Mouse (Mus musculus): ENCODE results near the gene Lsamp.
A peak's percentile ranks its signal among the peaks of the same experiment; 100 is the strongest.

The Lsamp gene

DNA sequence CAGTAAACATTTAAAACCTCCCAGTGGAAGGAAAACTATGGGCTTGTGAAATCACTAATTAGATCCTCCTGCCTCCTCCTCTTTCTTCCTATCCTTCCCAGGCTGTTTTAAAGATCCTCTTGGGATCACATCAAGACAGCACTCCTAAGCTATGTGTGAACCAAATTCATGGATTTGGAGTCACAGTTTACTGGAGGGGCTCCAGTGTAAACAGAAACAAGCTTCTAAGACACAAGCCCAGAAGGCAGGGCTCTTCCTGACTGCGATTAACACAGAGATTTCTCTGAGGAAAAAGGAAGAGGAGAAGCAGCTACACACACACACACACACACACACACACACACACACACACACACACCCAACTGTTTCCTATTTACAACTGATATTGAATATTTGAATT, 961.7 kb downstream of the Lsamp start:
- DNase-seq (ENCODE audit: low read depth, low spot score) = no peak

DNA sequence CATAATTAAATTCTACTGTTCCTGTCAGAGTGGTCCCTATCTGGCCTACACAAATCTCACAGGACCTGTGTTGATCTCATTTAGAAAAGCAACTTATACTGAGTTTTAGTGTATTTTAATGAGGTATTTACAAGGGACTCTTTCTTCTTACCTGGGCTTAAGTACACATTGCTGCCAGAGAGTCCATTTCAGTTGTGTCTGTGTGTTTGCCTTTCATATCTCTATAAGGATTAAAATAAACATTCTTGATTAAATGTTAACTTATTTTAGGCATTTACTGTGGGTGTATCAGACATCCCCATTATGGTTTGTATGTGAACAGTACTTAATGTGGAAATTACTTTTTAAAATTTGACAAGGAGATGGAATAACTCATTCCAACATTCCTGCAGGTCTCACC, 963.9 kb downstream of the Lsamp start:
- DNase-seq (ENCODE audit: low read depth, low spot score) = no peak

DNA sequence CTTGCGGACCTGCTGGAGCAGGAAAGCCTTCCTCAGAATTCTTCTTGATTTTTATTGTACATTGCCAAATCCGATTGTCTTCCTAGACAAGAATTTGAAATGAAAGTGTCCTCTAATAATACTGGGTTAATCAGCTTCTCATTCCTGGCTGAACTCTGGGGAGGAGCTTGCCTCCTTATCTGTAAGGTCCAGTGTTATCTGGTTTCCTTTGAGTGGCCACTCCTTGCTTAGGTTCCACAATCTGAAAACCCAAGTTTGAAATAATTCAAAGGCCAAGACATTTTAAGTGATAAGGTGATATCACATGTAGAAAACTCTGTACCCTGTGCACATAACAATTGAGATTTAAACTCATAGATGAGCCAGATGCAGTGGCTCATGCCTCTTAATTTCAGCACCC, 975.0 kb downstream of the Lsamp start:
- no peak for DNase-seq (ENCODE audit: low read depth, low spot score)

DNA sequence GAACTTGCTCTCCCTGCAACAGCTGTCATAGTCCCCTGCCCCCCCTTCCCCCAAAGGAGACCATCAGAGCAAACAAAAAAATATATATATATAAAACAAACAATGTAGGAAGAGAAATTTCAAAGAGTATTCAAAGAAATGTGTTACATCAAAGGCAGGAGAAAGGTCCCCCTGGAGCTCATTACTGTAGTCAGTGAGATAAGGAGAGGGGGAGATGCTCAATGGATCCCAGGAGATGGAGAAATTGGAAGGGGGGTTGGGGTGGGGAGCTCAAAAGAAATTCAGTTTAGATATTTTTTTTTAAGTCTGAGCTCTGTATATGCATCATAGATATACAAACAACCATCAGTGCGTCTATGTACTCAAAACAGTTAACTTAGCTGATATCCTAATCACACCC, 976.4 kb downstream of the Lsamp start:
- DNase-seq (ENCODE audit: low read depth, low spot score) = no peak

DNA sequence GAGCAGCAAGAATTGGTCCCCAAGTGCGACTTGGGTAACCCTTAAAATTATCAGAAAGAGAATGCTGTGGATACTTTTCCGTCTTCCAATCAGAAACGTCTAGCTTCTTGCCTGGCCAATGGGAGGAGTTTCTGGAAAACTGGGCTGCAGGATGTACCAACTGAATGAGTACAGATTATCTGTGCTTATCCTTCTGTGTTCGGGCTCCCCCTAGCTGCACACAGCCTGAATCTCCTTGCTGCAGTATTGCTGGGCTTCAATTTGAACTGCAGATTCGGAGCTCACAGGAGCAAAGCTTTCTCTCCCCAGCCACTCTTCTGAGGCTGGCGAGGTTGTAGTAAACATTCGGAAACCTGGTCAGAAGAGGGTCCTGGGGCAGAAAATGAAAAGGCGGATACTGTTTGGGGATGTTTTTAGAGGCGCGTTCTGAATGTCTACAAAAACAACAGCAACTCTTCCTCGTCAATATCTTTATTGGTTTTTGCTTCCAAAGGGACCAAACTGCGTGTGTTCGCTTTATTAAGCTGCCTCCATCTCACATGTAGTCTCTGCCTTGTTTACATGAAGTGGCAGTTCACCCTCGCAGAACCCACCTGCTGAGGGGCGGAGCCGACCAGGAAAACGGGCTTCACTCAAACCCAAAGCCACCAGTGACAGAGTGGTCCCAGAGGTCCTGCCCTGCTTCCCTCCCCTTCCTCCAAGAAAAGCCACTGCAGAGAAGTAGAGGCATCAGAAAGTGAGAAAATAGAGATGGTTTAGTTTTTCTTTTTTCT, 984.1 kb downstream of the Lsamp start:
- DNase-seq (ENCODE audit: low read depth, low spot score) = peak; percentile 88

DNA sequence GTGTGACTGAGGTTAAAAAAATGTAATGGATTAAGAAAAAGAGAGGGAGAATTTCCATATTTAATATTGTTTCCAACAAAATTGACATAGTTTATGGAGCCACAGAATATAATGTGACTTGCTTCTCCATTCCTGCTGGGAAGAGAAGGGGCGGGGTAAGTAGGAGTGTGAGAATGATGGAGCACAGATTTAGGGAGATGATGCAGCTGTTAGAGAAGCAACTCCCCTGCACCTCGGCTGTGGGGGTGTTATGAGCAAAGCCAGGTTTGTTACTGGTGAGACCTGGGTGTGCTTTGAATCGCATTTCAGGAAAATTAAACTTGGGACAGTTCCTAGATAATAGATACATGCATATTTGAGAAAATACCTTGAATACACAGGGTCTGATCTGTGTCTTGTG, 987.2 kb downstream of the Lsamp start:
- no peak for DNase-seq (ENCODE audit: low read depth, low spot score)

DNA sequence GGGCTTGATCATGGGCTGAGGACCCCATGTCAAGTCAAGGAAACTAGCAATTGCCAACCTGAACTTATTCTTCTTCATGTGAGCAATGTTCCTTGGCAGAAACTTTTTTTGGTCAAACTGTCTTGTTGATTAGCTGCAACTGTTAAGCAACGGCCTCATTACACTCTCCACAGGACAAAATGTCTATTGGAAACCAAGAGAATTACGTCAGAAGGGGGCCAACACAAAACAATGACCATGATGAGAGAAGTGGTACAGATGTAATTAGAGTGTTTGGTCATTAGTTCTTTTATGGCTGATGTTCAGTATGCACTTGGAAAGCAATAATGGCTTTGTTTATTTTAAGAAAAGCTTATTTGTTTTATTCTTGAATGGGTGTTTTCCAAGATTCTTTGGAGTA, 989.9 kb downstream of the Lsamp start:
- DNase-seq (ENCODE audit: low read depth, low spot score) = no peak

DNA sequence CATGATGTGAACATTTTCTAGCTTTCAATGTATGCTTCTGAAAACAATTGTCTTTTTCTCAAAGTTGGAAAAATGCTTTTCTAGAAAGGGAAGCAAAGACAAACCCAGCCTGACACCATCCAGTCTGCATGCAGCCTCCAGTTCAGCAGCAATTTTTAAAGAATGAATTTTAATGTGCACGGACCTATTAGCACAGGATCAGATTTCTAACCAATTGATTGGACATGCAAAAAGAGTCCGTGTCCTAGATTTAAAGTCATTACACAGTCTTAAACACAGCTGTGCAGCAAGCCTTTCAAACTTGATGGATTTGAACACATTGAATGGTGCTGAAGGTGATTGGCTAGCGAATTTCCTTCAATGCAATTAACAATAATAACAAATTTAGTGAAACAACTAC, 998.9 kb downstream of the Lsamp start:
- no peak for DNase-seq (ENCODE audit: low read depth, low spot score)

DNA sequence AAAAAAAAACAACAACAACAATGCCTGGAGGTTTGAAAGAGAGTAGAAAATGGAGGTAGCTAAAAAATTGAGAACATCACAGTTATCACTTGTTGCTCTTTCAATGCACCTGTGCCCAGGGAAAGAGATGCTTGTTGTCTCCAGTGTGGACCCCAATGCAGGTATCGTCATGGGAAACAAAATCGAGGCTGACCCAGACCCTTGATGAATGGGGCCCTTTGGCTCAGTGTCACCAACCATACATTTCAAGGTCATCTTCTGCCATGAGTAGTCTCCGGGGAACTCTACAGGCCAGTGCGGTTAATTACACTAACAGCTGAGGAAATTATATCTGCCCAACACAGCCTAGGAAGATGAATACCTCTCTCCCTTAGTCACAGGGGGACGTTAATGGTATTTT, 1023.4 kb downstream of the Lsamp start:
- no peak for DNase-seq (ENCODE audit: low read depth, low spot score)

DNA sequence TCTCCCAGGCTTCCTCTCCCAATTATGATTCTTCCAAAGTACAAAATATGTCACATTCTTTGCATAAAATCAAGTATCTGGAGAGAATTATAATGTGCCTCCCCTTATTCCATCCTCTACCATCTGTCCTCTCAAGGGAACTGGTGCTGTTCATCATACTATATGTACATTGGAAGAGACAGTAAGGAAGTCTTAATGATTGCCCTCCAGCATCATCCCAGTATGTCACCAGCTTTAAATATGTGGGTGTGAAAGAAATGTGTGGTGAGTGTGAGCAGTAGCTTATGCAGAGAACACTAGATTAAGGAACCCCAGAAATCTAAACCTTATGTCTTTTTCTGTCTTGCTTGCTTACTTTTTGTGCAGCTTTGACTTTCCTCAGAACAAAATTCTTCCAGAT, 1050.6 kb downstream of the Lsamp start:
- DNase-seq (ENCODE audit: low read depth, low spot score) = no peak

DNA sequence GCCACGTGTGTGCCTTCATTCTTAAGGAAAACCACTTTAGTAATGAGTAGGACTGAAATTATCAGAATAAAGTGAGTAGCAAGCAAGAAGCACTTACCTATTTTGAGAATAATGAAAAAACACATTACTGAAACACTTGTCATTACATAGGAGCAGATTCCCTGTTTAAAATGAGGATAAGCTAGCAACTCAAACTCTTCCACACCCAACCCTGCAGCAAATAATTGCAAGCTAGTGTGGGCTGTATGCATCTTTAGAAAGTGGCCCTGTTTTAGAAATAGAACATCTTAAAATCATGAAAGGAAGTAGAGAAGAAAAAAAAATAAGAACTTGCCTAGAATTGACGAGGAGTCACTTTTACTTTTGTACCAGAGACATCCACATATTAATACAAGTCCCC, 1057.5 kb downstream of the Lsamp start:
- DNase-seq (ENCODE audit: low read depth, low spot score) = no peak

DNA sequence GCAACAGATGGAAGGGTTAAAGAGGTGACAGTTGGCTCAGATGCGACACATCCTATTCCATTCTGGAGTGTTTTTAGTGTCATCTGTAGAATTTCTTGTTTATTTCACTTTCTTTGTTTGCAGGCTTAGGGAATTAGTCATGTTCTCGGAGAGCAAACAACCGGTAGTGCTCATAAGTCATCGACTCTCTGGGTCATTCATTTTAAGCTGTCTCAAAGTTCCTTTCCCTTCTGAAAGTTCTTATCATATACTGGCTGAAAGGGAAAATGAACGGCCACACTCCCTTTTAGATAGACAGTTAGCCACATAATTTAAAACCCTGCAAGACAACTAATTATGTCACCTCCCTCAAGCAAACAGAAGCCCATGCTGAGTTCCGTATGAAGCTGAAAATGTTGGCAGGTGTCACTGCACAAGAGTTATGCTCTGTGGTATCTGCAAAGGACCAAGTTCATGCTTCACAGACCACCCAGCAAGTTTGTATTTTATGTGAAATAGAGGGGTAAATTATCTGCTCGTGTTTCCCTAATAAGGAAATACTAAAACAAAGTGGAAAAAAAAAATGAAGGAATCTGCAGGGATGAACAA, 1079.2 kb downstream of the Lsamp start:
- DNase-seq (ENCODE audit: low read depth, low spot score) = no peak

DNA sequence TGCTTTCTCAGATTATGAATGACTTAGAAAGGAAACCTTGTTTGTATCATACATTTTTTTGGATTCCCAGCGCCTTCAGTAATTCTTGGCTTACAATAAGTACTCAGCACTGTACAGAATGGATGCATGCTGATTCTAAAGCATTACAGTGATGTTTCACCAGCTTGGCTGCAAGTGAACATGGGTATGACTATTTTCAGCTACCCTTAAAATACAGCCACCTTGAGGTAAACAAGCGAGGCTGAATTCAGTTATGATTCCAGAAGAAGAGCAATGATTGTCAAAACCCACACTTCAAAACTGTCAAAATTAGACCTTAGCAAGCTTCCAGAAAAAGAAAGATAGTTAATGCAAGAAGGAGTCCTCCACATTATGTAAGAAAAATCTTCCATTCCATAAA, 1089.3 kb downstream of the Lsamp start:
- no peak for DNase-seq (ENCODE audit: low read depth, low spot score)

DNA sequence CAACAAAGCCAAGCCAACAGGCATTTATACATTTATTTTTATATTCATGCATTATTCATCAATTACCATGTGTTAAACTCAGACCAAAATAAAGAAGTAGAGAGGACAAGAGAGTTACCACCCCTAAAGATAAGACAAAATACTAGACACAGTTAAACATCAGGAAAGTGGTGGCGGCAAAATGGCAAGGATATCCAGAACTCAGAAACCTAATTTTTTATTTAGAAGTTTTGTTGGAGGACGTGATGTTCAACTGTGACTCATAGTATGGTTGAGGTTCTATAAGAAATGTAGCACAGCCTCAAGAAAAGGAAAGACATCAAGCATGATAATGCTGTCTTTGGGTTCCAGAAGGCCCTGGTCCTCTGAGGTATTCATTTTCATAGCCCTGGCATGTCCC, 1104.5 kb downstream of the Lsamp start:
- no peak for DNase-seq (ENCODE audit: low read depth, low spot score)

DNA sequence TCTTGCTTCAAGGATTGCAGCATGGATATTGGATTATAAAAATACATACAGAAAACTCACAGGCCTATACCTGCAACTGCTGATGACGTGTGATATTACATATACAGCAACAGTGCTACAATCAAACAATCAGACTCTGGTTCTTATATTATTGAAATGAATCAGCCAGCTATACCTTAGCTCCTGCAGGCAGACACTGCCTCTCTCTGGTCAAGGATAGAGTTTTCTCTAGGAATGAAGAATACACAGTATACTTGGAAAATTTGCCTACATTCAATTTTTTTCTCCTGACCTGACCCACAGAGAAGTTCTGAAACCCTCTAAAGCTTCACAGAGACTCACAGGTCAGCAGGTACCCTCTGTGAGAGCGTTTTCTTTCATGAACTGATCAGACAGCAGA, 1105.9 kb downstream of the Lsamp start:
- no peak for DNase-seq (ENCODE audit: low read depth, low spot score)

DNA sequence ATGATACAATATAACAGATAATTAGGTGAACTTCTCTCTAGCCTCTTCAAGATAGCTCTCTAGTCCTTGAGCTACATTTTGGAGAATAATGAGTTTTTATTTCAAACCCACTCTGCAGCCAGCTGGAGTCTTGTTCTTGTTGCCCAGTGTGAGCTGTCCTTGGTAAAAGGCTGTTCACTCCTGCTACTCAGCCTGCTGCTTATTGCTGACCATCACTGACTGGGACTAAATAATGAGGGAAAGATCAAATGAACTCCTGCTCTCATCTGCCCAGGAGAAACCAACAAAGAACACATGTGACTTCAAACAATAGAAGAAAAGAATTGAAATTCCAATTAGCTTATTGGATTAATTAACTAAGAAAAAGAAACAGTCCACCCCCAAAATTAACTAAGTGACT, 1107.1 kb downstream of the Lsamp start:
- no peak for DNase-seq (ENCODE audit: low read depth, low spot score)

DNA sequence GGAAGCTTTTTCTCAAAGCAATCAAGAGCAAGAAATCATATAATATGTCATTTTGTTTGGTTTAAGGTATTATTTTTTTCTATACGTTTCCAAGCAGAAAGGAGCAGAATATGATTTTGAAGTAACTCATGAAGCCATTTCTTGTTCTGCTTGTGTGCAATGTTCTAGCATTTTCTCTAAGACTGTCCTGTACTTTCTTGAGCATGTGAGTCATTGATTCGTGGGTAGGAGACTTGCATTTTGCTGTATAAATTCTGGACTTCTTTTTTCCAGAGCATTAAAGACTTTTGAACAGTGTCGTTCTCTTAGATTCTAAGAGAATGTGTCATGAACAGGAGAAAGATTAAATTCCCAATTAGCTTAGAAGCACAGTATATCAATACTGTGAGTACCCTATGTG, 1118.6 kb downstream of the Lsamp start:
- DNase-seq (ENCODE audit: low read depth, low spot score) = no peak

DNA sequence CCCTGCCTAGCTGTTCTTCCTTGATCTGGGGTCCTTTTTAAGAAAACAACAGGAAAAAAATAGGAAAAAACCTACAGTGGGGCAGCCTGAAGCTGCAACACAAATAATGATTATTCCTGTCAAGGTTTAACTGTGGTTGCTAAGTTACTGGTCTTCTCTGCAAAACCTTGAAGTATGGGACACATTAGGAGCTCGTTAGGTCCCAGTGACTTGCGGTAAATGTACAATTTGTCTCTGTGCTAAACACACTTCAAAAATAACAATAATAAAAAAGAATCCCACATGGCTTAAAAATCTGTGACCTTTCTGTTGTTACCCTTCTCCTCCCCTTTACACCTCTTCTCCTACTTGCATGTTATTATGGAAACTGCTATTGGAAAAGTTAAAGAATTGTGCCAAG, 1140.2 kb downstream of the Lsamp start:
- DNase-seq (ENCODE audit: low read depth, low spot score) = no peak

DNA sequence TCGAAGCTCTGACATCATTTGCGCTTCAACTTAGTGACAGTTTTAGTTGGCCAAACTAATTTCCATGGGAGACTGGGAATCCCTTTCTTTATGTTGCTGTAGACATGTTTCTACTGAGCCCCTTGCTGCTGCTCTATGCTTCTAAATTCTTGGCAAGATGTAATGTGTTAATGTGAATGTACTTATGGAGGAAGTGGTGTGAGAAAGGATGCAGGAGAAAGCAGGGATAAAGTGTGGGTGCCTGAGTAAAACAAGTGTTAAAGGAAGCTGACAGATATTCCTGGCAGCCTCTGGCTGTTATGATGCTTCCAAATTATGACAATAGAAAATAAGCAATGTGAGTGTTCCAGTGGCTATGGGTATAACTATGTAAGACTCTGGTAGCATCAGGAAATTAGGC, 1140.9 kb downstream of the Lsamp start:
- DNase-seq (ENCODE audit: low read depth, low spot score) = no peak

DNA sequence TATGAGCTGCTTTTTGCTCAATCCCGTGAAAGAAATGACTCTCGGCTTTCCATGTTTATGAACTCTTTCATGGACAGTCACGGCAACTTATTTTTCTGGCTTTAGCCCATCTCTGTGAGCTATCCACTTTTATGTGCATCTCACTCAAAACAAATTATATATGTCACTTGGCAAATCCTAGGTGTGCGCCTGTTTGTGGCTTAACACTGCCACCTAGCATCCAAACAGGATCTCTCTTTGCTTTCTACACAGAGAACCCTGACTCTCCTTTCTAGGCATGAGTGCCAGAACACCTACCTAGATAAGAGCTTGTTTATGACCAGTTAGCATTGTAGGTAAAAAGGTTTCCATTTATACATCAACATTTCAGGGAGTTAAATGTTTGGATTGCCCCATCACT, 1146.9 kb downstream of the Lsamp start:
- DNase-seq (ENCODE audit: low read depth, low spot score) = no peak

DNA sequence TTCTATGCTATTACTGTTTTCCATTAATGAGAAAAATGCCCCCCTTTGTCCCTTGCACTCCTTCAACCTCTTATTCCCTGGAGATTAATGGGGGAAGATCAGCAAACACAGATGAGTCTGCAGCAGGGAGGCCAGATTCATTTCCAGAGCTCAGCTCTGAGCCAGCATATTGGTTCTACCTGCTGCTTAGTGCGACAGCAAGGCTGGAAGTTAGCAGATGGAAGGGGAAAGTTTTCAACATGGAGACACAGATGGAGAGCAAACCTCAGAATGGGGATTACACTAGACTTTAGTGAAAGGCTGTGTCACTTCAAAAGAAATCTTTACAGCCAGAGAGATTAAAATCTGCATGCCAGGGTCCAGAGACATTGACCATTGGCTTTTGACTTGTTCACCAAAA, 1188.7 kb downstream of the Lsamp start:
- no peak for DNase-seq (ENCODE audit: low read depth, low spot score)

DNA sequence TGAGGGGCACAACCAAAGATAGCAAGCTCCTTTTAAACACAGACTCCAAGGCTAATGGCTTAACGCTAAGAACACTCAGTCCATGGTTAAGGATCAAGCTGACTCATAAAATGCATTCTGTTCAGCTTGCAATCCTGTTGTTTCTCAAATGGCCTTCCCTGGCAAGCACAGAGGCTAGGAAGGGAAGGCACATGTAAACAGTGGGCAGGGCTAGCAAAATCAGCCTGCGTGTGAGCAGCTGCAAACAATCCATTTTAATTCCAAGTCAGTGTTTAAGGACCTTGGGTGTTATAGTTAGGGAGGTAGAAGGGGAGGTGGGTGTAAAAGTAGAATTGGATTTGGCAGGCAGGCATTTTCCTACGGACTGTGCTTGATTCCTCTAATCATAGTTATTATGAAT, 1195.4 kb downstream of the Lsamp start:
- DNase-seq (ENCODE audit: low read depth, low spot score) = no peak

DNA sequence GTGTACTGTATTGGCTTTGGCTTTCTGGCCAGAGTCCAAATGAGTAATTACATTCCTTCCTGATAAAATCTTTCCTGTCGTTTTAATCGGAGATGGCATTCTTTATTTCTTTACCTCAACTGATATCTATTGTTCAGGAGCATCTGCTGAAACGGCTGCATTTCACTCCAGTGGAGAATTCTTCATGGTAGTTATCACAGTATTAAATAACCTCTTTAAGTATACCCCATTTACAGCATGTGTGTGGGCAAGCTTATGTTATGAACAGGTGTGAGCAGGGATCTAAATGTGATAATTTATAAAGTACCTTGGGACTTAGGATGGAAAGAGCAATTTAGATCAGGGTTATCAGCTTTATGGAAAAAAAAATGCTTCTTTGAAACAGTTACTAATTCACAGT, 1196.7 kb downstream of the Lsamp start:
- DNase-seq (ENCODE audit: low read depth, low spot score) = no peak

DNA sequence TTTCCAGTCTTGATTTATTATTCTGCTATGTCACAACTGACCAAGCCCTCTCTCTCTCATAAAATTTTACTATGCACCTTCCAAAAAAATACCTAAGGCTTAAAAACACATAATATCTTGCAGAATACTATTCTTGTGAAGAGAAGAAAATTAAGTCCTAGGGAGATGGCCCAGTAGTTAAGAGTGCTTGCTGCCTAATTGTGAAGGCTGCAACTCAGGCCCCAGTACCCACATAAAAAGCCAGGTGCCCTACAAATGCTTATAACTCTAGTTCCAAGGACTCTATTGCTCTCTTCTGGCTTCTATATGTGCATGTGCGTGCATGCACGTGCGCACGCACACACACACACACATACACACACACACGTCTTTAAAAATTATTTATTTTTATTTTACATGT, 1225.9 kb downstream of the Lsamp start:
- DNase-seq (ENCODE audit: low read depth, low spot score) = no peak

All from R1 (cell line).